Mouse (Mus musculus) cerebellum, postnatal 36 days (tissue): ENCODE measurements around the gene Cyfip1.

ENCODE experiments used
- DNase-seq, 2 experiments: peaks; one replicate each; pipeline ENCODE4 v3.0.0; 2021 to 2022; ENCODE audit warnings: mixed read lengths in 2 of 2

Gene Cyfip1

DNA sequence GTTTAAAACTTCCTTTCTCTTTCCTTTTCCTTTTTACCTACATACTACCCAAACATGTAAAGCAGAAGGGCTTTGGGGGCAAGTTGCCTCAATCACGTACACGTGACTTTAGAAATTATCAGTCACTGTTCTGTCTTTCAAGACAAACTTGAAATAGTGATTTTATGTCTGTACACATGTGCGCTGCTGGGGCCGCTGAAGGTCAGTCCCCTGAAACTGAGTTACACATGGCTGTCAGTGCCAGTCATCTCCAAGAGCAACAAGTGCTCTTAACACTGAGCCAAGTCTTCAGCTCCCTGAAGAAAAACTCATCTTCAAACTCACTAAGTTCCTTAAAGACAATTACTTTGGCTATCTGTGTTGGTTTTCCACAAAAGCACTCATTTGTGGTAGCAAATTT, 116.4 kb downstream of the Cyfip1 start:
- no peak for DNase-seq

DNA sequence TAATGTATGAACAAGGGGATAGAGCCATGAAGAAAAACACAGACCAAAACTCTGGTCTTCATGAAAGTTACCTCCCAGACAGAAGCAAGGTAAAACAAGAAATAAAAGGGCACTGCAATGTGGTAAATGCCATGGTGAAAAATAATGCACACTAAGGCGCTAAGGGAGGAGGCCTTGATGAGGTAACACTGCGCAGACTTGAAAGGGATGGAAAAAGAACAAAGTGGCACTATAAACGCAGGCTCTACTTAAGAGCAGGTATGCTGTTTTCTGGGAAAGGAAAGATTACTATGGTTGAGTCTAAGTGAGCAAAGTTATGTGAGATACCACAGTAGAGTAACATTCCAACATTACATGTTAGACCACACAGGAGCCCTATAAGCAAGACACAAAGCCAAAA, 118.3 kb downstream of the Cyfip1 start:
- no peak for DNase-seq

GRCm38 (mm10) chr7:55960506-55960905, 119.0 kb downstream of the Cyfip1 start:
- DNase-seq: no peak

DNA sequence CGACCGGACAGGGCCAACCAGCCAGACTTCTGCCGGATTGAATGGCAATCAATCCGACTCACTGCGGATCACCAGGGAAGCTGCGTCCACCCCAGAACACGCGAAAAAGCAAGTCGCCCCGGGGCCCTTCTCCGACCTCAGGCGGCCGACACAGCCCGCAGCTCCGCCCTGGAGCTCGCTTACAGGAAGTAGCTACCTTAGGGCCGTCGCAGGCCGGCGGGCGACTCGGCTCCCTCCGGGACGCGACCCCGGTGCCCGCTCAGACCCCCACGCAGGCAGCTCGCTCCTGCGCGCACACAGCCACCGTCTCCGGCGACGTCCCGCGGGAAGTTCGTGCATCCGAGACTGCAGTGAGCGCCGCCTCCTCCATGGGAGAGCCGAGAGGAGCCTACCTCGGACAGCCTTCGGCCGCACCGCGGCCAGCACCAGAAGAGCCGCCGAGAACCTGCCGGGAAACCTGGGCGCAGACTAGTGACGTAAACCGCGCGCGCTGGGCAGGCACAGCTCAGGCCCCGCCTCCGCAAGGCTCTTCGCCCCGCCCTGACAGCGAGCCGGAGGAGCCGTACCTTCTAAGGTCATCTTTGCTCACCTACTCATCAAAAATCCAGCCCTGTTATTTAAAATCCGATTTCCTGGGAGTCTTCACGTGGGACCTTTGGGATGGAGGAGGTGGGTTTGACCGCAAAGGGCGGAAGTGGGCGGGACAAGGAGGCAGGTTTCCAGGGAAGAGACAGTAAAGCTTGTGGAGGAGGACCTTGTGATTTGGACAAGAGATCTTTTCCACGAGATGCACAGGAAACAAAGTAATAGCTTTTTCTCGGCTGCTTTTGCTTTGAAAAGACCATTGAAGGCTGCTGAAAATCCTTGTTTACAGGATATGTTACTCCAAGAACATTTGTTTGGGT, 120.7 kb downstream of the Cyfip1 start, which contains the start of gene Nipa2:
TSS of gene Nipa2 (minus strand) at position 473 of the 905 bp plus-strand sequence.
- peak; percentile 94 to 95 for DNase-seq

- DNase-seq: no peak
Measured at GRCm38 (mm10) chr7:55966866-55967460, 125.4 kb downstream of the Cyfip1 start.

GRCm38 (mm10) chr7:55968258-55968901, 126.8 kb downstream of the Cyfip1 start:
- DNase-seq: peak in 1 of 2 experiments; percentile 17

DNA sequence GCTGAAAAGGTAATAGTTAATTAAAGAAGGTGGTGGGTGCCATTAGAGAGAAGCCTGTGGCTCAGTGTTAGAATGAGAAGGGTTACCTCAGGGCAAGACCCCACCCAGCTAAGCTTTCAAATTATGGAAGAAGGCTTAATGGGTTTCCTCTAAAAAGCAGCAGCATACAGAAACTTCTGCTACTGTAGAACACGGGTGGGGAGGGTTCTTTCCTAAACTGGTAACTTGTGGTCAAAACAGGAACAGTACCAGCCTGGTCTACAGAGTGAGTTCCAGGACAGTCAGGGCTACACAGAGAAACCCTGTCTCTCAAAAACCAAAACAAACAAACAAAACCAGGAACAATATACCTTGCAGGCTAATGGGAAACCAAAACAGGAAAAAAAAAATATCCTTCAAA, 127.9 kb downstream of the Cyfip1 start:
- DNase-seq: no peak

- no peak for DNase-seq
Measured at GRCm38 (mm10) chr7:55974429-55974828, 132.9 kb downstream of the Cyfip1 start.

DNA sequence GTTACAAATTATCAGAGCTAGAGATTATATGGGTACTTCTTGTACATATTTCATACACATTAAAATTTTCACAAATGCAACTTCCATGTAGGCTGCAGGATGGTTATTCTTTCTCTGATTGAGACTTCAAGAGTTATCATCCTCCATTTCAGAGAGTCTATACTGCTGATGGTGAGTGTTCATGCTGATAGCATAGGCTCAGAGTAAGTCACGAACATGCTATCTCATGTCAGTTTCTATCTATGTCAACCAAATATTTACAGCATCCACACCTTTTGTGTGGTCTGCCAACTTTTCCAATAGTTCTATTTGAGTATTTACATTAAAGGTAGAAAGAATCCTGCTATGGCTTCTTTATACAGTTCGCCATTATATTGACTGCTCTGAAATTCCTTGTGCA, 140.0 kb downstream of the Cyfip1 start:
- DNase-seq: no peak
